Mouse (Mus musculus): ENCODE results near the gene Tmem132c. TPM values are rescaled to one million over a fixed set of nuclear protein-coding genes. Genes with fewer than 3 reads are reported as not detected.

The Tmem132c gene
- polyA plus RNA-seq, 1 experiment from 2014 or later, result 3.5 TPM

DNA sequence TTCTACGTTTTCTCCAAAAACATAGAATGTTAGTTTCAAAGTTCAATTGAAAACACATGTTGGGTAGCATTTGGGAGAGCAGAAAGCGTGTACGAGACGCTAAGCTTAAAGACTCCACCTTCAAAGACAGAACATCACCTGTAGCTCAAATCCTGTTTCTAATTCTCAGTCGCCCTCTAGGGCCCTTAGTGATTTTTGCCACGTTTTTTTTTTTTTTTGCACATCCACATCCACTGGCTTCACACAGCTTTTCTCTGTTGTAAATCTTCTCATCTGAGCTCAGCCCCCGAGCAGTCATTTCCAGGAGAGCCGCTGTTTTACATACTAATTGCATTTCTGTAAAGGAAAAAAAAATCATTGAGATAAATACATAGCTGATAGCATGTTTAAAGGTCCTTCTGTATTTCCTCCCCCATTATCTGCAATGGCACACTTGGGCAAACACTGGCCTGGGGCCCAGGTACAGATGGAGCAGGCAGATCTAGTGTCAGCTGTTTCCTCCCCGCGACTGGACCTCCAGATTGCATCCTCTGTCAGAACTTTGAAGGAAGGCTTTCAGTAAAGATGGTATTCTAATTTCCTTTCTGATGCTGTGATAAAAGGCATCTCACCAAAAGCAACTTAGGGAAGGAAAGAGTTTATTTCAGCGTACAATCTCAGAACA lies 15.5 kb downstream of the Tmem132c start:
- Histone ChIP-seq H3K9ac (ENCODE audit: low read depth, low read length) (no peak overlapping the region), H3K4me2 (no peak overlapping the region), H3K4me1 (ENCODE audit: control insufficient read depth, insufficient read depth, low read length) (no peaks in the 10 kb centered on the region), H3K36me3 (ENCODE audit: control insufficient read depth, insufficient read depth, low read length) (no peaks in the 10 kb centered on the region), H3K4me3 (ENCODE audit: low read depth, low read length) (no peak overlapping the region), H3K9me3 (replicated peaks; ENCODE audit: control insufficient read depth, low read length) (no peaks in the 10 kb centered on the region), H3K27ac (ENCODE audit: low read depth, low read length) (no peak overlapping the region), H3K27me3 (ENCODE audit: control insufficient read depth, insufficient read depth, low read length) (no peaks in the 10 kb centered on the region)
- 63% methylated on average over 11 of the region's 11 CpGs for WGBS (ENCODE audit: insufficient replicate concordance)
- no peak for ATAC-seq (replicated peaks; ENCODE audit: insufficient number of reproducible peaks, low FRiP score, low TSS enrichment)

DNA sequence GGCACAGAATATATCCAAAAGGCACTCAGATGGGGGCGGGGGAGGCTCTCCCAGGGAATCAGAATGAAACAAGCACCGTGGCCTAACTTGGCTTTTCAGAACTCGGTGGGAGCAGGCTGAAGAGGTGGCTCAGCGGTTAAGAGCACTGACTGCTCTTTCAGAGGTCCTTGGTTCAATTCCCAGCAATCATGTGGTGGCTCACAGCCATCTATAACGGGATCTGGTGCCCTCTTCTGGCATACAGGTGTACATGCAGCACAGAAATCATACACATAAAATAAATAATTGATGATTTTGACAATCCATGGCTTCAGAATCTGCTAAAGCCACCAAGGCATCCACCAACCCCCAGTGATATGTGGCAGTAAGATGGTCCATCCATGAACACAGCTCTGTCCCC lies 20.5 kb downstream of the Tmem132c start:
- WGBS (ENCODE audit: insufficient replicate concordance), result 80% methylated on average over 5 of the region's 5 CpGs
- Histone ChIP-seq H3K4me3 (ENCODE audit: low read depth, low read length) (no peak overlapping the region), H3K9me3 (replicated peaks; ENCODE audit: control insufficient read depth, low read length) (no peaks in the 10 kb centered on the region; the same call in 1 of the 2 replicates), H3K4me1 (ENCODE audit: control insufficient read depth, insufficient read depth, low read length) (no peaks in the 10 kb centered on the region), H3K27ac (ENCODE audit: low read depth, low read length) (no peak overlapping the region), H3K27me3 (ENCODE audit: control insufficient read depth, insufficient read depth, low read length) (no peaks in the 10 kb centered on the region), H3K4me2 (no peak overlapping the region), H3K36me3 (ENCODE audit: control insufficient read depth, insufficient read depth, low read length) (no peaks in the 10 kb centered on the region), H3K9ac (ENCODE audit: low read depth, low read length) (no peak overlapping the region)
- no peak for ATAC-seq (replicated peaks; ENCODE audit: insufficient number of reproducible peaks, low FRiP score, low TSS enrichment)

DNA sequence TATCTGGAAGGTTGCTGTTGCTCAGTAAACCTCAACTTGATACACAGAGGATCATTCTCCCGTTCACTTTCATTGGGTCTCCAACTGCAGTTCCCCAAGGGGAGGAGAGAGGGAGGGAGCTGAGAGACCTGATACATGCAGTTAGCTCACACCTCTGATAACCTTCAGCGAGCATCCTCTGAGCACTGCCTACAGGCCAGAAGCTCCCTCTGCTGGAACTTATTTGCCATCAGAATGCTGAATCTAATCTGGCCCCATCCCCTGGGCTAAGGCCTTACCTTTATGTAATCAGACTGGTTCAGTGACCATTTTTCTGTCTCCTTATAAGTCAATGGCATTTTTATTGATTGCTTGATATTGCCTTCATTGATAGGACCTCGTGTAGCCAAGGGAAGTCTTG lies 29.5 kb downstream of the Tmem132c start:
- no peaks in the 10 kb centered on the region for H3K27me3 ChIP-seq (ENCODE audit: control insufficient read depth, insufficient read depth, low read length)
- no peak for ATAC-seq (replicated peaks; ENCODE audit: insufficient number of reproducible peaks, low FRiP score, low TSS enrichment)
- H3K4me2 ChIP-seq, result no peak overlapping the region
- H3K4me3 ChIP-seq (ENCODE audit: low read depth, low read length), result no peak overlapping the region
- H3K9ac ChIP-seq (ENCODE audit: low read depth, low read length), result no peak overlapping the region
- no peak overlapping the region for H3K27ac ChIP-seq (ENCODE audit: low read depth, low read length)
- H3K9me3 ChIP-seq (replicated peaks; ENCODE audit: control insufficient read depth, low read length), result no peaks in the 10 kb centered on the region
- no peaks in the 10 kb centered on the region for H3K36me3 ChIP-seq (ENCODE audit: control insufficient read depth, insufficient read depth, low read length)
- WGBS (ENCODE audit: insufficient replicate concordance), result 41% methylated on average over 3 of the region's 3 CpGs
- no peaks in the 10 kb centered on the region for H3K4me1 ChIP-seq (ENCODE audit: control insufficient read depth, insufficient read depth, low read length)

DNA sequence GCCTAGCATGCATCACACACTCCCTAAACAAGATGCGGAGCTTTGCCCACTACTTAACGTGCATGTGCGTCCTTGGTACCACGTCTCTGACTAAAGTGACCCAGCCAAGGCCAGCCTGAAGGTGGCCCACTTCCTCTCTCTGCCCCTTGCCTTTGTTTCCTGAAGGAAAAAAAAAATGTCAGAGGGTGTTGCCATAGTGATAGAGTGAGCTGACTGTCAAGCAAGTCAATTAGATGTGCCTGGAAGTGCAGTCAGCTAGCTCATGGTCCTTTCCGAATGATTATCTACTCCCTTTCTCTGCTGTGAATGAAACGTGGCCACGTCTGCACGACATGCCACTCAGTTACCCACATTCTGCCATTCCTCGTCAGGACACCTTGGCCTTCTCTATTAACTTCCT lies 37.9 kb downstream of the Tmem132c start:
- Histone ChIP-seq H3K4me3 (ENCODE audit: low read depth, low read length) (no peak overlapping the region), H3K27me3 (ENCODE audit: control insufficient read depth, insufficient read depth, low read length) (no peaks in the 10 kb centered on the region), H3K27ac (ENCODE audit: low read depth, low read length) (no peak overlapping the region), H3K4me2 (no peak overlapping the region), H3K9me3 (replicated peaks; ENCODE audit: control insufficient read depth, low read length) (no peaks in the 10 kb centered on the region), H3K36me3 (ENCODE audit: control insufficient read depth, insufficient read depth, low read length) (no peaks in the 10 kb centered on the region), H3K4me1 (ENCODE audit: control insufficient read depth, insufficient read depth, low read length) (0 out of 2 replicates have a peak, but pooled peaks cover 2% of the 10 kb centered on the region), H3K9ac (ENCODE audit: low read depth, low read length) (no peak overlapping the region)
- no peak for ATAC-seq (replicated peaks; ENCODE audit: insufficient number of reproducible peaks, low FRiP score, low TSS enrichment)
- WGBS (ENCODE audit: insufficient replicate concordance), result 79% methylated on average over 9 of the region's 9 CpGs

DNA sequence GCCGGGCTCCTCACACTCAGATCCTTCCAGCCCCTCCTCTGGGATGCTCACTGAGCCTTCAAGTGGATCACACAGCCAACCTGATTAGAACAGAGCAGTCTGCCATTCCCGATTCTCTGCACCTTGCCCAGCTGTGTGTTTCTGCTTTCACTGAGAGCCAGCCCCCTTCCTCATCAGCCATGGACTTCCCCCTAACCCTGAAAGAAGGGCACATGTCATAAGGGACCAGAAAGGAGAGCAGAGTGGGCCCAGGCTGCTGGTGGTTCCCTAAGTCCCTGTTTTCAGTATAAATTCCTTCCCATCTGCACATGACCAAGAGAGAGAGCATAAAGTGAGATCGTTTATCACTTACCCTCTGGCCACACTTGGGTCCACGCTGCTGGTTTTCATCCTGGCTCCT lies 39.6 kb downstream of the Tmem132c start:
- 63% methylated on average over 4 of the region's 4 CpGs for WGBS (ENCODE audit: insufficient replicate concordance)
- no peak for ATAC-seq (replicated peaks; ENCODE audit: insufficient number of reproducible peaks, low FRiP score, low TSS enrichment)

DNA sequence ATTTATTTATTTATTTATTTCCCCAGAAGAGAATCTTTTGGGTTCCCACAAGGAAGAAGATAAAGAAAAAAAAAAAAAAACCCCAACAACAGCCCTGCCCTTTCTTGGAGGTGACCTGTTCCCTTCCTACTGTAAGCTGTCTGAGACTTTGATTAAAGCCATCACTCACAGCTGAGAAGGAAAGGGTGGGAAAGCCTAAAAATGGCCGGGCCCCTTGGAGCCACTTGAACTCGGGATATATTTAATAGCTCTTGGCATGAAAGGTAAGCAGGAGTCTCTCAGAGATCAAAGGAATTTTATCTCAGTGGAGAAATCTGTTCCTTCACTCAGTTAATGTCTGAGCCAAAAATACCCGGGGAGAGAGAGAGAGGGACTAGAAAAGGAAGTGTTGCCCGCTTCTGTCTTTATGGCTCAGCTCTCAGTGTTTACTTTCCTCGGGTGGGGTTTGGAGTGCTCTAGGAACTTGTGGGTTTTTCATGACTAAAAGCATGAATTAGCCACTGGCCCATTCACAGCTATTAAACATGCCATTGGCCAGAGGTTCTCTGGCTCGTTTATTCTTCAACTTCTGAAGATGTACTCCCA lies 41.0 kb downstream of the Tmem132c start:
- no peaks in the 10 kb centered on the region for H3K36me3 ChIP-seq (ENCODE audit: control insufficient read depth, insufficient read depth, low read length)
- no peaks in the 10 kb centered on the region for H3K27me3 ChIP-seq (ENCODE audit: control insufficient read depth, insufficient read depth, low read length)
- H3K4me3 ChIP-seq (ENCODE audit: low read depth, low read length), result no peak overlapping the region
- no peak overlapping the region for H3K4me2 ChIP-seq
- H3K27ac ChIP-seq (ENCODE audit: low read depth, low read length), result no peak overlapping the region
- 0 out of 2 replicates have a peak, but pooled peaks cover 2% of the 10 kb centered on the region for H3K4me1 ChIP-seq (ENCODE audit: control insufficient read depth, insufficient read depth, low read length)
- no peak overlapping the region for H3K9ac ChIP-seq (ENCODE audit: low read depth, low read length)
- no peaks in the 10 kb centered on the region for H3K9me3 ChIP-seq (replicated peaks; ENCODE audit: control insufficient read depth, low read length)
- no peak for ATAC-seq (replicated peaks; ENCODE audit: insufficient number of reproducible peaks, low FRiP score, low TSS enrichment)
- 23% methylated on average over 6 of the region's 6 CpGs for whole genome bisulfite sequencing (ENCODE audit: insufficient replicate concordance)

More for the DNA sequence above, 39.6 kb downstream of the Tmem132c start:
- H3K9me3 ChIP-seq (replicated peaks; ENCODE audit: control insufficient read depth, low read length), result no peaks in the 10 kb centered on the region
- 0 out of 2 replicates have a peak, but pooled peaks cover 2% of the 10 kb centered on the region for H3K4me1 ChIP-seq (ENCODE audit: control insufficient read depth, insufficient read depth, low read length)
- no peak overlapping the region for H3K4me3 ChIP-seq (ENCODE audit: low read depth, low read length)
- no peaks in the 10 kb centered on the region for H3K27me3 ChIP-seq (ENCODE audit: control insufficient read depth, insufficient read depth, low read length)
- H3K36me3 ChIP-seq (ENCODE audit: control insufficient read depth, insufficient read depth, low read length), result no peaks in the 10 kb centered on the region
- H3K9ac ChIP-seq (ENCODE audit: low read depth, low read length), result no peak overlapping the region
- no peak overlapping the region for H3K4me2 ChIP-seq
- no peak overlapping the region for H3K27ac ChIP-seq (ENCODE audit: low read depth, low read length)

DNA sequence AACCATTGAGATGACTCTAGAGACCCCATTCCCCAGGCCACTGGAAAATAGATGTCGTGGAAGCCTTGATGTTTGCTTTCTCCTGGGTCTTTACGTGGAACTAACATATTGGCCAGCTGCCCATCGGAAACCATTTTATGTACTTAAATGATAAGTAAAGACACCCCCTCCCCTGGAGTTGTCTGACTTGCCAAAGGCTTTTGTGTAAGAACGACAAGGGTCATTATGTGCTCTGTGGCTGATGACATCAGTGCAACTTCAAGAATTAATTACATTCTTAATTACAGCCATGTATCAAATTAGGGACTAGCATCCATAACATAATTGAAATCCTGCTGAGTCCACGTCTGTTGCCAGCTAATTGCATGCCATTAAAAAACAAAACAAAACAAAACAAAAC lies 45.3 kb downstream of the Tmem132c start:
- no peaks in the 10 kb centered on the region for H3K9me3 ChIP-seq (replicated peaks; ENCODE audit: control insufficient read depth, low read length)
- H3K4me1 ChIP-seq (ENCODE audit: control insufficient read depth, insufficient read depth, low read length), result no peaks in the 10 kb centered on the region; the same call in 1 of the 2 replicates
- no peak overlapping the region for H3K9ac ChIP-seq (ENCODE audit: low read depth, low read length)
- H3K27ac ChIP-seq (ENCODE audit: low read depth, low read length), result no peak overlapping the region
- H3K4me2 ChIP-seq, result no peak overlapping the region
- H3K27me3 ChIP-seq (ENCODE audit: control insufficient read depth, insufficient read depth, low read length), result no peaks in the 10 kb centered on the region
- no peak for ATAC-seq (replicated peaks; ENCODE audit: insufficient number of reproducible peaks, low FRiP score, low TSS enrichment)
- no peak overlapping the region for H3K4me3 ChIP-seq (ENCODE audit: low read depth, low read length)
- H3K36me3 ChIP-seq (ENCODE audit: control insufficient read depth, insufficient read depth, low read length), result no peaks in the 10 kb centered on the region
- 80% methylated on average over 5 of the region's 5 CpGs for WGBS (ENCODE audit: insufficient replicate concordance)

DNA sequence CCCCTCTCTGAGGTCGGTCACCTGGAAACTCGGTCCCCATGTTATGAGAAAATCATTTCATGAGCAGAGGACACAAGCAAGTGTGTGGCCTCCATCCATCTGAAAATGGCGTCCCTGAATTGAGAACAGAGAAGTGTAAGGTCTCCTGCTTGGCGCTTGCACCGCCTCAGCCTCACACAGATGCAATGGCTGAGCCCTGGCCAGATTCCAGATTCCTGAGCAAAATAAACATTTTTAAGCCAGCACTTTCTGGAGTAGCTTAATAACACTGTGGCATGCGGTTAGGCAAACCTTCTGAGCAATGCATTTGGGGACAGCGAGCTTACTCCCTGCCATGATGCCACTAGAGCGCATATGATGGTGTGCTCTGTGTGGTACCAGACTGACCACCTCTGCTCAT lies 48.1 kb downstream of the Tmem132c start:
- Histone ChIP-seq H3K36me3 (ENCODE audit: control insufficient read depth, insufficient read depth, low read length) (no peaks in the 10 kb centered on the region), H3K27me3 (ENCODE audit: control insufficient read depth, insufficient read depth, low read length) (no peaks in the 10 kb centered on the region), H3K4me2 (no peak overlapping the region), H3K4me1 (ENCODE audit: control insufficient read depth, insufficient read depth, low read length) (no peaks in the 10 kb centered on the region; the same call in 1 of the 2 replicates), H3K4me3 (ENCODE audit: low read depth, low read length) (no peak overlapping the region), H3K27ac (ENCODE audit: low read depth, low read length) (no peak overlapping the region), H3K9me3 (replicated peaks; ENCODE audit: control insufficient read depth, low read length) (no peaks in the 10 kb centered on the region), H3K9ac (ENCODE audit: low read depth, low read length) (no peak overlapping the region)
- 85% methylated on average over 8 of the region's 8 CpGs for WGBS (ENCODE audit: insufficient replicate concordance)
- no peak for ATAC-seq (replicated peaks; ENCODE audit: insufficient number of reproducible peaks, low FRiP score, low TSS enrichment)
